Mouse (Mus musculus) erythroblast, embryonic 14.5 days (primary cell): ENCODE data around the gene Actl6b. TPM values are rescaled to one million over a fixed set of nuclear protein-coding genes. Genes with fewer than 3 reads are reported as not detected.

Experiments used
- H3K27me3 ChIP-seq: 2 replicates; pipeline ENCODE4 v1.6.1; 2012; ENCODE audit warnings: inconsistent platforms; ENCODE audit not compliant: control insufficient read depth
- H3K36me3 ChIP-seq: 2 replicates; pipeline ENCODE4 v1.6.1; 2012; ENCODE audit warnings: mild to moderate bottlenecking, inconsistent platforms; ENCODE audit not compliant: control insufficient read depth
- H3K4me1 ChIP-seq: 2 replicates; pipeline ENCODE4 v1.6.1; 2012; ENCODE audit warnings: inconsistent platforms; ENCODE audit not compliant: control insufficient read depth
- H3K4me3 ChIP-seq: replicated peaks from 2 replicates; pipeline ENCODE3; 2012; ENCODE audit warnings: moderate library complexity, mild to moderate bottlenecking, inconsistent platforms
- H3K9me3 ChIP-seq: 2 replicates; pipeline ENCODE4 v1.6.1; 2012; ENCODE audit warnings: low read length, inconsistent platforms, mixed read lengths; ENCODE audit not compliant: control insufficient read depth
- GATA1 ChIP-seq: IDR thresholded peaks from 2 replicates; pipeline ENCODE4 v1.6.1; 2012; ENCODE audit warnings: low read length, inconsistent platforms, mixed read lengths
- TAL1 ChIP-seq: IDR thresholded peaks from 3 replicates; pipeline ENCODE4 v1.6.1; 2012; ENCODE audit warnings: low read length, inconsistent platforms, mixed read lengths
- polyA plus RNA-seq: library from polyadenylated mRNA; stranded (reverse); fragments of >175 nt; gene quantifications from 2 replicates; pipeline ENCODE4 v1.2.3, GENCODE M21; 2012

The Actl6b gene
- not detected in 2 replicates for polyA plus RNA-seq

GRCm38 (mm10) chr5:137553411-137553837 lies at the start of gene Actl6b:
Actl6b (plus strand) TSS chr5:137553517.
- Histone ChIP-seq H3K4me1 (peaks cover 6% of the 10 kb centered on the region), H3K27me3 (peaks cover 63% of the 10 kb centered on the region), H3K4me3 (no peak within 1 kb of the TSS), H3K9me3 (peaks cover 7% of the 10 kb centered on the region), H3K36me3 (no peaks in the 10 kb centered on the region)
- TF ChIP-seq GATA1: no peak
- TF ChIP-seq TAL1: no peak

GRCm38 (mm10) chr5:137504041-137504440 lies 49.3 kb upstream of the Actl6b start:
- H3K4me3 ChIP-seq: no peak overlapping the region
- peaks cover 18% of the 10 kb centered on the region for H3K36me3 ChIP-seq
- H3K27me3 ChIP-seq: no peaks in the 10 kb centered on the region
- peaks cover 40% of the 10 kb centered on the region for H3K4me1 ChIP-seq
- TF ChIP-seq TAL1: no peak
- TF ChIP-seq GATA1: no peak
- H3K9me3 ChIP-seq: no peaks in the 10 kb centered on the region

GRCm38 (mm10) chr5:137510014-137510501 lies 43.3 kb upstream of the Actl6b start:
- H3K9me3 ChIP-seq: no peaks in the 10 kb centered on the region
- TF ChIP-seq TAL1: no peak
- TF ChIP-seq GATA1: no peak
- H3K27me3 ChIP-seq: no peaks in the 10 kb centered on the region
- H3K4me1 ChIP-seq: peaks cover 48% of the 10 kb centered on the region
- H3K36me3 ChIP-seq: peaks cover 26% of the 10 kb centered on the region
- H3K4me3 ChIP-seq: peak overlapping the region; percentile 82

- peaks cover 49% of the 10 kb centered on the region for H3K4me1 ChIP-seq
- no peaks in the 10 kb centered on the region for H3K9me3 ChIP-seq
- H3K36me3 ChIP-seq: peaks cover 29% of the 10 kb centered on the region
- H3K27me3 ChIP-seq: no peaks in the 10 kb centered on the region
- TF ChIP-seq TAL1: no peak
- no peak for TF ChIP-seq GATA1
- H3K4me3 ChIP-seq: peak overlapping the region; percentile 82
Measured at GRCm38 (mm10) chr5:137510573-137511390, 42.5 kb upstream of the Actl6b start.

- peaks cover 56% of the 10 kb centered on the region for H3K4me1 ChIP-seq
Measured at GRCm38 (mm10) chr5:137511706-137512105, 41.6 kb upstream of the Actl6b start.

GRCm38 (mm10) chr5:137512847-137513794 lies 40.2 kb upstream of the Actl6b start:
- Histone ChIP-seq H3K9me3 (no peaks in the 10 kb centered on the region), H3K4me1 (peaks cover 63% of the 10 kb centered on the region), H3K36me3 (peaks cover 40% of the 10 kb centered on the region), H3K27me3 (no peaks in the 10 kb centered on the region), H3K4me3 (no peak overlapping the region)
- no peak for TF ChIP-seq TAL1
- no peak for TF ChIP-seq GATA1

More at GRCm38 (mm10) chr5:137511706-137512105, 41.6 kb upstream of the Actl6b start:
- peak overlapping the region; percentile 82 for H3K4me3 ChIP-seq
- H3K36me3 ChIP-seq: peaks cover 29% of the 10 kb centered on the region
- no peaks in the 10 kb centered on the region for H3K27me3 ChIP-seq
- H3K9me3 ChIP-seq: no peaks in the 10 kb centered on the region
- TF ChIP-seq GATA1 (no peak), TAL1 (no peak)

DNA sequence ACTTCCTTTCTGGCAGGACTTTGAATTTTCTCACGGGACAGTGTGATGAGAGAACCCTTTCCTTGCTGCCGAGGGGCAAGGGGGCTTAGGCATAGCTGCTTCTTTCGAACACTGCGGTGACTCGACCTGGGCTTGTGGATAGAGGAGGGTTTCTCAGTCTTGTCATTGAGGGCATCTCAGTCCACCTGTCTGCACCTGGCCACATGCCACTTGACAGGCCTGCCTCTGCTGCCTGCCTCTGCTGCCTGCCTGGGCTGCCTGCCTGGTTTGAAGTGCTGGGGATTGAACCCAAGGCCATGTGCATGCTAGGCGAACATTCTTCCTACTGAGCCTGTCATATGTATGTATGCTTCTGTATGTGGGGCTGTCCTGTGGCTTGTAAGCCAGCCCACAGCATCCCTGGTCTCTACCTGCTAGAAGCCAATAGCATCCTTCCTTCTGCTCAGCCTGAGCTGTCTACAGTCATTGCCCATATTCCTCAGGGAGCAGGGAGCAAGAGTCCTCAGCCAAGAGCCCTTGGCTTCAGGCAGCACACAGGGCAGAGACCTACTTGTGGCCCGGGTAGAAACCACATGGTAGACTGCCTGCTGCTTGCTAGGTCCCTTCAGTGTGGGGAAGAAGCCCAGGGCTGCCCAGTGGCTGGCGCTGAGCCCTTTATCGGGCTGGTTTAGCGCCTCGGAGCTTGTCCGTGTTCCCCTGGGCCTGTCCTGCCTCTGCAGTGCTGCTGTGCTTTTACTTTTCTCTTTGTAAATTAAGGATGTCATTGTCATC lies 39.2 kb upstream of the Actl6b start:
- H3K9me3 ChIP-seq: no peaks in the 10 kb centered on the region
- no peak overlapping the region for H3K4me3 ChIP-seq
- no peaks in the 10 kb centered on the region for H3K27me3 ChIP-seq
- peaks cover 50% of the 10 kb centered on the region for H3K36me3 ChIP-seq
- TF ChIP-seq GATA1 (no peak), TAL1 (no peak)
- peaks cover 62% of the 10 kb centered on the region for H3K4me1 ChIP-seq

- Histone ChIP-seq H3K4me3 (no peak overlapping the region), H3K9me3 (no peaks in the 10 kb centered on the region), H3K27me3 (no peaks in the 10 kb centered on the region), H3K36me3 (peaks cover 56% of the 10 kb centered on the region), H3K4me1 (peaks cover 55% of the 10 kb centered on the region)
- no peak for TF ChIP-seq TAL1
- TF ChIP-seq GATA1: no peak
Measured at GRCm38 (mm10) chr5:137514811-137515210, 38.5 kb upstream of the Actl6b start.

DNA sequence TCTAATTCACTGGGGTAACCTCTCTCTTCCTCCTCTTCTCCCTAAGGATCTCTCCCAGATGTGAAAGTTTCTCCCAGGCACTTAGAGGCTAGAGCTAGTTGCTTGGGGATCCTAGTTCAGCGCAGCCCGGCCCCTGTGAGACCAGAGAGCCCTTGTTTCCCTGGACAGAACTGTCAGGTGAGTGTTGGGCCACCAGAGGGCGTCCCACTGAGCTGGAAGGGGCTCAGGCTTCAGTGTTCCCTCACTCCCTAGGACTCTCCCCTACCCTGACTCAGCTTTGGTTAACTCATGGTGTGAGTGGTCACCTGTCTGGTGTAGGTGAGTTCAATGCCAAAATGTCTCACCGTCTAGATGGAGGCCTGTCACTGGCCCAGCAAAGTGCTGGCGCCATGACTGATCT lies 34.9 kb upstream of the Actl6b start, which contains the start of gene Gigyf1:
Gene Gigyf1, plus strand, starts transcription at position 113 of the 400 bp plus-strand sequence.
- peaks cover 29% of the 10 kb centered on the region for H3K4me1 ChIP-seq
- no peak within 1 kb of the TSS for H3K4me3 ChIP-seq
- no peak for TF ChIP-seq GATA1
- H3K27me3 ChIP-seq: no peaks in the 10 kb centered on the region
- peaks cover 79% of the 10 kb centered on the region for H3K36me3 ChIP-seq
- no peaks in the 10 kb centered on the region for H3K9me3 ChIP-seq
